Mouse (Mus musculus): ENCODE data around the gene Tnk1.
"Not testable (repeated sequence)": the region's sequence is repeated elsewhere in the genome, so short reads cannot be mapped to it uniquely, and the experiment has no call there.

Tnk1 gene

DNA sequence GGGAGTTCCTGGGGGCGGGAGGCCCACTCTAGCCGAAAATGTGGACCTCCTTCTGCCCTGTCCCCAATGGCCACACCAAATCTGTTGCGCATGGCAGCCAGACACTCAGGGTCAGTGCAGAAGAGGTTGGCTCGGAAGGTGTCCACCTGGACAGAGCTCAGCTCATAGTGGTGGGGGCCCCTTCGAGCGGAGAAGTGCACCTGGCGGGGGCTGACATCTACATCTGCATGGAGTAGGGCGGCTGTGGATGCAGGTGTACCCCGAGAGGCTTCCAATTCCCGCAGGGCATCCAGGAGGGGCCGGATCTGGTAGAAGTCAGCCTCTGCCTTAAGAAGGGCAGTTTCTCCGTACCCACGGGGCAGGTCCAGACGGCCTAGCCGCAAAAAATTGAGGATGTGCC, 21.2 kb upstream of the Tnk1 start:
- in situ Hi-C loops (cut with MboI; ENCODE audit: low sequenced_read_pairs), result loop anchor here (10.0 kb wide), 1 partner anchor 135 kb away; no protein-coding TSS in a partner anchor

DNA sequence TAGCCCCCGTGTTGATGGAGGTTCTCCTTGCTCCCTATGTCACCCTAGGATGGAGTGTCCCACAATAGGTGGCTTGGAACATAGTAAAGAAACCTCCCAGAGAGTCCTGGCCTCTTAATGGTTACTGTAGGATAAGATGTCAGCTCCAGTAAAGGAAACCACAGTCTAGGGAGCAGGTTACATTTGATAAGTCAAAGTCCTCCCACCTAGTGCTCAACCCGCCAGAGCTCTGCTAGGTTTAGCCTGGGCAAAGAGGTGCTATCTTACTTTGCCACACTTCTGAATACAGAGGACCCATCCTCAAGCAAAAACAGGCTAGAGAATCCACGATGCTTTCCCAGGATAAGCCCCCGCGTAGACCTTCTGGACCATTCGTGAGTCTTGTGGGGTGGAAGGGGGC, 20.4 kb upstream of the Tnk1 start:
- in situ Hi-C loops (cut with MboI; ENCODE audit: low sequenced_read_pairs), result loop anchor here (10.0 kb wide), 1 partner anchor 134 kb away; no protein-coding TSS in a partner anchor

DNA sequence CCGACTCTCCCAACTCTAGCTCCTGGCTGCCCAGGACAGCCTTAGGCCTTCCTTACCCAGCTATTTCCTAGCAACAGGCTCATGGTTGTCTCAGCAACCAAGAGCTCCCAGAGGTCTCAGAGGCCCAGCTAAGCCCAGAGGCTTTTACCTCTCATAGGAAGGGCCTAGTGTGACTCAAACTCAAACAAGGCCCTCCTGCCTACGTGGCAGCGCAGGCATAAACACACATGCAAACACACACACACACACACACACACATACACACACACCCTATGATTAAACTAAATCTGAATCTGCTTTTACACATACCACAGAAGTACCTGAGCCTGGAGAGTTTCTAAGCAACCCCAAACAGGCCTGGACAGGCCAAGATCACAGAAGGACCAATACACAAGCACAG, 19.9 kb upstream of the Tnk1 start:
- in situ Hi-C loops (cut with MboI; ENCODE audit: low sequenced_read_pairs), result loop anchor here (10.0 kb wide), 1 partner anchor 134 kb away; no protein-coding TSS in a partner anchor

DNA sequence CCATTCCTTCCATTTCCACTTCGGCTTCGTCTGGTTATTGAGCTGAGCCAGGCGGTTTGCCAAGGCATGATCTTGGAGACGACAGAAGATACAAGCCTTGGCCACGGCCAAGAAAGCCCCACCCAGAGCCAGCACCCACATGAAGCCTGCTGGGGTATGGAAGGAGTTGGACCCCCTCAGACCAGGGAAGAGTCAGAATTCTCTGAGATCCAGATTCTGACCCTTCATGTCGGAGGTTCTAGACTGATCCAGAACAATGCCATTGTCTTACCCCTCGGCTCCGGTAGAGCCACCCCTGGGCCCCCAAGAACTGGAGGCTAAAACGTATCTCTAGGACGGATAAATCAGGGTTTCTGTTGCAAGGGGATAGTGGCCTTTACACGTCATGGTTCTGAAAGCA, 19.3 kb upstream of the Tnk1 start, which contains the start of gene Tmem95:
Gene Tmem95, minus strand, starts transcription at position 141 of the 400 bp plus-strand sequence.
- in situ Hi-C loops (cut with MboI; ENCODE audit: low sequenced_read_pairs), result loop anchor here (10.0 kb wide), 1 partner anchor 133 kb away; no protein-coding TSS in a partner anchor

GRCm38 (mm10) chr11:69876867-69877266, 18.3 kb upstream of the Tnk1 start:
- in situ Hi-C loops (cut with MboI; ENCODE audit: low sequenced_read_pairs), result loop anchor here (10.0 kb wide), 1 partner anchor 132 kb away; no protein-coding TSS in a partner anchor

DNA sequence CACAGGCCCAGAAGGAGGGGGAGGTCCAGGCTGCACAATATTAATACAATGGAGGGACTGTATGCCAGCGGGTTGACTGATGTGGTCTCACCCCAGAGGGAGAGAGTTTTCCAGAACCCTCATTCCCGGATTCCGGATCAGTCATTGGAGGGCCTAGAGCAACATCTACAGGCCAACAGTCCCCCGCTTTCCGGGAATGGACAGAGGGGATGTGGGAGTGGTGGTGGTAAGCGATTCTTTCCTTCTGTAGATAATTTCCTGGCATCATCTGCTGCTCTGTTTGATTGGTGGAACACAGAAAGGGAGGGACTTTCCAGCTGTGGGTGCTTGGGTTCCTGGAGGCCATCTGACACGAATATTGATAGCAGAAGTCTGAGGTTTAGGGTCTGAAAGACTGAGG, 17.7 kb upstream of the Tnk1 start:
- in situ Hi-C loops (cut with MboI; ENCODE audit: low sequenced_read_pairs), result loop anchor here (10.0 kb wide), 1 partner anchor 131 kb away; no protein-coding TSS in a partner anchor

GRCm38 (mm10) chr11:69872451-69872850, 13.9 kb upstream of the Tnk1 start:
- in situ Hi-C loops (cut with MboI; ENCODE audit: low sequenced_read_pairs), result loop anchor here (10.0 kb wide), 1 partner anchor 128 kb away; no protein-coding TSS in a partner anchor

- in situ Hi-C loops (cut with MboI; ENCODE audit: low sequenced_read_pairs), result loop anchor here (10.0 kb wide), 1 partner anchor 127 kb away; no protein-coding TSS in a partner anchor
Observed at GRCm38 (mm10) chr11:69871822-69872221, 13.3 kb upstream of the Tnk1 start.

GRCm38 (mm10) chr11:69870289-69871069, 11.9 kb upstream of the Tnk1 start:
- in situ Hi-C loops (cut with MboI; ENCODE audit: low sequenced_read_pairs), result loop anchor here (10.0 kb wide), 1 partner anchor 126 kb away; no protein-coding TSS in a partner anchor

- in situ Hi-C loops (cut with MboI; ENCODE audit: low sequenced_read_pairs), result no loop called here
Observed at GRCm38 (mm10) chr11:69867335-69867734, 8.8 kb upstream of the Tnk1 start.

DNA sequence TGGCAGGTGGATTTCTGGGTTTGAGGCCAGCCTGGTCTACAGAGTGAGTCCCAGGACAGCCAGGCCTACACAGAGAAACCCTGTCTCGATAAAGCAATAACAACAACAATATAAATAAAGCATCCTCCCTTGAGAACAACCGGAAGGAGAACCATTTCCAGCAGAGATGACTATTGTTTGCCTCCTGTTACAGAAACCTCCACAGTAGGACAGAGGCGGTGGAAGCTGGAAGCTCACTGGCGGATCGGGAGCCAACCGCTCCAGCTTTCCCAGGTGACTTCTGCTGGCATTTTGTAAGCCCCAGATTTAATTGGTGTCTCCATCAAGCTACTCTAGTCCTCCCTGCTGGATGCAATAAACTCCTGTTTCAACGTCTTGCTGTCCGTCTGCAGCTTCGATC, 7.0 kb upstream of the Tnk1 start:
- in situ Hi-C loops (cut with MboI; ENCODE audit: low sequenced_read_pairs), result no loop called here

DNA sequence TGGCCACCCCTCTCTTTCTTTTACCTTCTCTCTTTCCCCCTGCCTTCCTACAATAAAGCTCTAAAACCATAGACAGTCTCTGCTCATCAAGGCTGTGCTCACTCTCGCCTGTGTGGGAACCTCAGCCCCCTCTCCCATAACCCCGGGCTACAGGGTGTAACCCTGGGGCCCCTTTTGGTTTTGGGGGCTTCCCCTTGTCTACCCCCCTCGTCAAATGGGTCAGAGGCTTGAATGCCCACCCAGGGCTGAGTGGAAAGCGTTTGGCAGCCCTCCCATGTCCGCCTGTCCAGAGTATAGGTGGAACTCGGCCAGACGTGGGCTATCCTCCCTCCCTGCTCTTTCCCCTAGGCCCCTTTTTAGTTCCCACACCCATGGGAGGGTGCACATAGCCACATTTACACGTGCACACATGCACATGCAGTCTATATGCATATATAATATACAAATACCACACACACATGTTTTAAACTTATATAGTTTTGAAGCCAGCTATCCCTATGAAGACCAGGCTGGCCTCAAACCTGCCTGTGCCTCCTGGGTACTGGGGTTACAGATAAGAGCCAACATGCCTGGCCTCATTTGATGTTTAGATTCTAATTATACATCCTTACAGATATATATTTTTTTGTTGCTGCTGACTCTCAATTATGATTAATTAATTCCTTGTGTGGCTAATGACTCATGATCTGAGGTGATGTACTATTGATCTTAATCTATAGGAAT, 5.8 kb upstream of the Tnk1 start:
- in situ Hi-C loops (cut with MboI; ENCODE audit: low sequenced_read_pairs), result no loop called here

DNA sequence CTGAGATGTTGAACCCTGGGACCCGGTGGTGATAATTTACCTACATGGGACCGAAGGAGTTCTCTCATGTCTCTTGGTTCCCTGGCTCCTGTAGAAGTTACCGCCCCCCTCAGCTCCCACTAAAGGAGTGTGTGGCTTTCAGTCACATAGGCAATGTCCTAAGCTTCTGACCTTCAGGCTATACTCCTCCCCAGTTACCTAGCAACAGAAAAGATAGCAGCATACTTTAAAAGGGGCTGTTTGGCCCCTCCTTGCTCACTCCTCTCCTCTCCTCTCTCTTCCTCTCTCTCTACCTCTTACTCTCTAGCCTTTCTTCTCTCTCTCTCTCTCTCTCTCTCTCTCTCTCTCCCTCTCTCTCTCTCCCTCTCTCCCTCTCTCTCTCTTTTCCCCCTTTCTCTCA, 5.2 kb upstream of the Tnk1 start:
- in situ Hi-C loops (cut with MboI; ENCODE audit: low sequenced_read_pairs), result not testable (repeated sequence)

DNA sequence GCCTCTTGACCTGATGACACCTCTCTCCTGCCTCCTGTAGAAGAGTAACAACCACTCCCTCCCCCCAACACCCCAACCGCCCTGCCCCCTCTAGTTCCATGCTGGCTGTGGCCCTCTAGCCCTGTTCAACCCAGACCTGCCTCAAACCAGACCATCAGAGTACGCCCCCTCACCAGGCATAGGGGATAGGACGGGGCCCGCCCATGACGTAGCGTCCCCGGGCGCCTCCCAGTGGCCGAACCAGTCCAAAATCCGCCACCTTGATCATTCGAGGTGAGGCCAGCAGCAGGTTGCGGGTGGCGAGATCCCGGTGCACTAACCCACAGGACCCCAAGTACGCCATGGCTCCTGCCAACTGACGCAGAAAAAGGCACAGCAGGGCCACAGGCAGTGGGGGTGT, 3.2 kb downstream of the Tnk1 start:
- in situ Hi-C loops (cut with MboI; ENCODE audit: low sequenced_read_pairs), result no loop called here

GRCm38 (mm10) chr11:69854680-69855079, 3.9 kb downstream of the Tnk1 start:
- in situ Hi-C loops (cut with MboI; ENCODE audit: low sequenced_read_pairs), result no loop called here

DNA sequence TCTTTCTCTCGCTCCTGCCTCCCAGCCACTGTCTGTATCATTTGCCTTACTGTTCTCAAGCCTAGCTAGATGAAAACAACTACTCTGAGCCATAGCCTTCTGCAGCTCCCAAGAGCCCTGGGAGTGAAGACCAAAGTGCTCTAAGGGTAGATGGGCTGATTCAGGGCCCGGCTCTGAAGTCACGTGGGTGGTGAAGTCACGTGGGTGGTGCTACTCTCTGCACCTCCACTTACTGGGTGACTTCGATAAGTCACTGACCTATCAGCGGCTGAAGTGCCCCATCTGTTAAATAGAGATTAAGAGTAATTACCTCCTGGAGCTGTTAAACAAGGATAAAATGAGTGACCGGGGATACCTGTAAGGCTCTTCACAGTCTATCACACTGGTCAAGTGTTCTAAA, 4.5 kb downstream of the Tnk1 start:
- in situ Hi-C loops (cut with MboI; ENCODE audit: low sequenced_read_pairs), result no loop called here

GRCm38 (mm10) chr11:69850754-69851153, 7.8 kb downstream of the Tnk1 start:
- in situ Hi-C loops (cut with MboI; ENCODE audit: low sequenced_read_pairs), result no loop called here

DNA sequence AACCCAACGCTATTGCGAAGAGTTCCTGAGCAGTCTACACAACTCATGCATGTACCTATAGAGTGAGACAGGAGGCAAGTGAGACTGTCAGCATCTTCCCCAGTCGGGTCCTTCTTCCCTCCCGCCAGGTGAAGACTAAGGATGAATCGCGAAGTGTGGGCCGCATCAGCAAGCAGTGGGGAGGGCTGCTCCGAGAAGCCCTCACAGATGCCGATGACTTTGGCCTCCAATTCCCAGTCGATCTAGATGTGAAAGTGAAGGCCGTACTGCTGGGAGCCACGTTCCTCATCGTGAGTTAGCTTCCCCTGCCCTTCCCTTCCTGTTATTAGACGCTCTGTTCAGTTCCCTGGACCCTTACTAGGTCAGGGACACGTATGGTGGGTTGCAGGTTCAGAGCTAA, 8.6 kb downstream of the Tnk1 start:
- in situ Hi-C loops (cut with MboI; ENCODE audit: low sequenced_read_pairs), result no loop called here

- in situ Hi-C loops (cut with MboI; ENCODE audit: low sequenced_read_pairs), result no loop called here
Observed at GRCm38 (mm10) chr11:69849128-69849527, 9.4 kb downstream of the Tnk1 start.

- in situ Hi-C loops (cut with MboI; ENCODE audit: low sequenced_read_pairs), result no loop called here
Observed at GRCm38 (mm10) chr11:69848021-69848420, 10.5 kb downstream of the Tnk1 start.

All from CH12F3 (cell line).